Mouse (Mus musculus) hindbrain, embryonic 14.5 days (tissue): ENCODE measurements around the gene Bbs4. TPM values are rescaled to one million over a fixed set of nuclear protein-coding genes. Genes with fewer than 3 reads are reported as not detected.

Experiments used
- ATAC-seq: fragments of 200-750 bp; cut with Nextera tagmentation; 2 replicates; pipeline ENCODE4 v1.8.0; 2017; ENCODE audit warnings: moderate number of reproducible peaks, mild to moderate bottlenecking, moderate TSS enrichment, moderate library complexity; ENCODE audit not compliant: low FRiP score
- DNase-seq: peaks from one replicate; pipeline ENCODE4 v3.0.0-alpha.2; 2015; ENCODE audit warnings: low spot score
- H3K27ac ChIP-seq: fragments of 300-500 bp; sonication (generic); 2 replicates; pipeline ENCODE4 v1.5.1; 2014; ENCODE audit warnings: mild to moderate bottlenecking, moderate library complexity
- H3K27me3 ChIP-seq: fragments of 300-500 bp; sonication (generic); 2 replicates; pipeline ENCODE4 v1.6.1; 2014; ENCODE audit warnings: mild to moderate bottlenecking, low read length, mixed read lengths; ENCODE audit not compliant: control insufficient read depth, insufficient read depth
- H3K36me3 ChIP-seq: fragments of 300-500 bp; sonication (generic); replicated peaks from 2 replicates; pipeline ENCODE4 v1.6.1; 2014; ENCODE audit not compliant: control insufficient read depth, insufficient read depth
- H3K4me1 ChIP-seq: fragments of 300-500 bp; sonication (generic); replicated peaks from 2 replicates; pipeline ENCODE4 v1.6.1; 2014; ENCODE audit warnings: antibody characterized with exemption, low read length, mixed read lengths; ENCODE audit not compliant: control insufficient read depth, insufficient read depth
- H3K4me2 ChIP-seq: fragments of 300-500 bp; sonication (generic); replicated peaks from 2 replicates; pipeline ENCODE4 v1.6.1; 2014; ENCODE audit warnings: mild to moderate bottlenecking, moderate library complexity
- H3K4me3 ChIP-seq: fragments of 300-500 bp; sonication (generic); replicated peaks from 2 replicates; pipeline ENCODE4 v1.5.1; 2014; ENCODE audit warnings: mild to moderate bottlenecking, low read length
- H3K9ac ChIP-seq: fragments of 300-500 bp; sonication (generic); 2 replicates; pipeline ENCODE4 v1.6.1; 2014
- H3K9me3 ChIP-seq: fragments of 300-500 bp; sonication (generic); 2 replicates; pipeline ENCODE4 v1.6.1; 2016; ENCODE audit warnings: low read length; ENCODE audit not compliant: control insufficient read depth
- polyA plus RNA-seq: library from polyadenylated mRNA; unstranded; fragments of >200 nt; fragmentation: Nextera tagmentation; extraction: Ambion mirVana; gene quantifications from 2 replicates; pipeline ENCODE4 v1.2.1, GENCODE M21; 2014

The Bbs4 gene
- polyA plus RNA-seq, 1 experiment from 2014 or later: 38.0 TPM

DNA sequence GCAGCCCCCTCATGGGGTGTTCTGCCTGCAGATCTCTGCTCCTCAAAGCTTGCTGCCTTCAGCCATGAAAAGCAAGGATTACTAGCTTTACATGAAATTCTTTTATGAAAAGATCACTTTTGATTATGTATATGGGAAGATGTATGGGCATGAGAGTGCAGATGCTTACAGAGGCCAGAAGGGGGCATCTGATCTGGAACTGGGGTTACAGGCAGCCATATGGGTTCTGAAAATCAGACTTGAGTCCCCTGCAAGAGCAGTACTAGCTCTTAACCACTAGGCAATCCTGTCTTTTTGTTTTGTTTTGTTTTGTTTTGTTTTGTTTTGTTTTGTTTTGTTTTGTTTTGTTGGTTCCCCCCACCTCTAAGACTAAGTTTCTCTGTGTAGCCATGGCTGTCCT is 80.1 kb downstream of the Bbs4 start:
- Histone ChIP-seq H3K4me2 (no peak overlapping the region), H3K9me3 (no peaks in the 10 kb centered on the region), H3K36me3 (no peaks in the 10 kb centered on the region), H3K4me1 (0 out of 2 replicates have a peak, but pooled peaks cover 3% of the 10 kb centered on the region), H3K27ac (no peak overlapping the region), H3K27me3 (no peaks in the 10 kb centered on the region), H3K9ac (no peak overlapping the region), H3K4me3 (no peak overlapping the region)
- no peak for DNase-seq
- no peak for ATAC-seq

Other genes with a start within 250 kb of the Bbs4 start
- 26.8 and 27.5 TPM in 2 replicates for gene Adpgk, start 62.0 kb downstream of the Bbs4 start, polyA plus RNA-seq
- gene Arih1, start 133.1 kb upstream of the Bbs4 start, polyA plus RNA-seq: 16.9 and 18.0 TPM in 2 replicates
- 66.6 and 67.2 TPM in 2 replicates for gene Hexa, start 186.0 kb upstream of the Bbs4 start, polyA plus RNA-seq
- 0.91 and 0.96 TPM in 2 replicates for gene Tmem202, start 186.3 kb upstream of the Bbs4 start, polyA plus RNA-seq
- 35.8 and 36.0 TPM in 2 replicates for gene Celf6, start 224.4 kb upstream of the Bbs4 start, polyA plus RNA-seq